Mouse (Mus musculus): ENCODE data around the gene Nup210l. TPM values are rescaled to one million over a fixed set of nuclear protein-coding genes. Genes with fewer than 3 reads are reported as not detected.

Gene Nup210l
- polyA plus RNA-seq, 1 experiment from 2014 or later, result 0.67 TPM

DNA sequence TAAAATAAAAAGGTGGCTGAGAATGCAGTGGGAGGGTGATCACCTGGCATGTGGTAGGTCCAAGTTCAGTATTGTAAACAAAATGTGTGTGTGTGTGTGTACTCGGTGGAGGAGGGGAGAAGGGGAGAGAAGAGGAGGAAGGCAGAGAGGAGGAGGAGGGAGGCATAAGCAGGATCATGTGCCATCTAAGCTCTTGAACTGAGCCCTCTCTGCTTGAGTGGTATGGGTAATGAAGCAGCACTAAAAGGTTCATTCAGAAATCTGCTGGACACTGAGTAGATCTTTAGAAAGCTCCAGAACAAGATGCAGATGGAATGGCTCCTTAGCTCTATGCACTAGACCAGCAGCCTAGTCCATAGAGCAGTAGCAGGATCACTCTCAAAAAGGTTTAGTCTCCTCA is 99.0 kb downstream of the Nup210l start:
- Histone ChIP-seq H3K9me3 (ENCODE audit: control insufficient read depth, low read length) (no peaks in the 10 kb centered on the region), H3K27ac (ENCODE audit: low read depth, low read length) (no peak overlapping the region), H3K9ac (ENCODE audit: low read length) (no peak overlapping the region), H3K4me1 (replicated peaks; ENCODE audit: control insufficient read depth, insufficient read depth, low read length) (no peaks in the 10 kb centered on the region), H3K27me3 (ENCODE audit: control insufficient read depth, insufficient read depth, low read length) (no peaks in the 10 kb centered on the region), H3K36me3 (ENCODE audit: control insufficient read depth, insufficient read depth, low read length) (no peaks in the 10 kb centered on the region; the same call in 1 of the 2 replicates), H3K4me3 (ENCODE audit: low read depth, low read length) (no peak overlapping the region), H3K4me2 (ENCODE audit: low read depth, low read length, severe bottlenecking) (no peak overlapping the region)
- WGBS, result 41% methylated on average over 1 of the region's 1 CpGs
- DNase-seq (ENCODE audit: low spot score) (no peak), ATAC-seq (replicated peaks; ENCODE audit: low FRiP score) (0 out of 2 replicates have a peak, but pooled peaks have one; percentile 27)

DNA sequence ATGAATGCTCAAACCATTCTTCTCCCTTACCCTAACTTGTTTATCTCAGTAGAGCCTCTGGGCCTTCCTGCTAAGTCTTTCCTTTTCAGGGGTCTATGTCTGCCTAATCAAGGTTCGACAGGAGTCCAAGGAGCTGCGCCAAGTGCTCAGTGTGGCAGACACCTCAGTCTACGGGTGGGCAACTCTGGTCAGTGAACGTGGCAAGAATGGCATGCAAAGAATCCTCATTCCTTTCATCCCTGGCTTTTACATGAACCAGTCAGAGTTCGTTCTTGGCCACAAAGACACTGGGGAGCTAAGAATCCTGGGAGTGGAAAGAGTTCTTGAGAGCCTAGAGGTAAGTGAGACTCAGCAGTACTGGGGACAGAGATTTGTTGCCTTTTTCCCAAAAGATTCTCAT is 99.7 kb downstream of the Nup210l start:
- H3K4me1 ChIP-seq (replicated peaks; ENCODE audit: control insufficient read depth, insufficient read depth, low read length), result no peaks in the 10 kb centered on the region
- H3K4me2 ChIP-seq (ENCODE audit: low read depth, low read length, severe bottlenecking), result no peak overlapping the region
- peaks cover 2% of the 10 kb centered on the region; the same call in 1 of the 2 replicates for H3K36me3 ChIP-seq (ENCODE audit: control insufficient read depth, insufficient read depth, low read length)
- WGBS, result 73% methylated on average over 5 of the region's 5 CpGs
- H3K9me3 ChIP-seq (ENCODE audit: control insufficient read depth, low read length), result no peaks in the 10 kb centered on the region
- DNase-seq (ENCODE audit: low spot score) (no peak), ATAC-seq (replicated peaks; ENCODE audit: low FRiP score) (no peak)
- H3K9ac ChIP-seq (ENCODE audit: low read length), result no peak overlapping the region
- no peaks in the 10 kb centered on the region for H3K27me3 ChIP-seq (ENCODE audit: control insufficient read depth, insufficient read depth, low read length)
- H3K27ac ChIP-seq (ENCODE audit: low read depth, low read length), result no peak overlapping the region
- H3K4me3 ChIP-seq (ENCODE audit: low read depth, low read length), result no peak overlapping the region

DNA sequence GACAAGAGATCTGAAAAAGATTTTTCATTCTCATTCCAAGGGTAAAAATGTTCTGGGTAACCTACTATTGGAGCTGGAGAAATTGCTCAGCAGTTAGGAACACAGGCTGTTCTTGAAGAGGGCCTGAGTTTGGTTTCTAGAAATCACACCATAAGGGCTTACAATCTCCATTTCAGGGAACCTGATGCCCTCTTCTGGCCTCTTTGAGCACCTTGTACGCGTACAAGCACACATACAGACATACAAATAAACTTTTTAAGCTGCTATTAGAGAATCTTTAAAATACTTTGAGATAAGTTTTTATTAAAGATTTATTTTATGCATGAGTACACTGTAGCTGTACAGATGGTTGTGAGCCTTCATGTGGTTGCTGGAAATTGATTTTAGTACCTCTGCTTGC is 100.7 kb downstream of the Nup210l start:
- H3K27me3 ChIP-seq (ENCODE audit: control insufficient read depth, insufficient read depth, low read length), result no peaks in the 10 kb centered on the region
- H3K27ac ChIP-seq (ENCODE audit: low read depth, low read length), result no peak overlapping the region
- WGBS, result 93% methylated on average over 2 of the region's 2 CpGs
- H3K36me3 ChIP-seq (ENCODE audit: control insufficient read depth, insufficient read depth, low read length), result peaks cover 6% of the 10 kb centered on the region; the same call in 1 of the 2 replicates
- H3K4me1 ChIP-seq (replicated peaks; ENCODE audit: control insufficient read depth, insufficient read depth, low read length), result no peaks in the 10 kb centered on the region
- H3K4me2 ChIP-seq (ENCODE audit: low read depth, low read length, severe bottlenecking), result no peak overlapping the region
- ATAC-seq (replicated peaks; ENCODE audit: low FRiP score) (no peak), DNase-seq (ENCODE audit: low spot score) (no peak)
- no peak overlapping the region for H3K9ac ChIP-seq (ENCODE audit: low read length)
- no peaks in the 10 kb centered on the region for H3K9me3 ChIP-seq (ENCODE audit: control insufficient read depth, low read length)
- no peak overlapping the region for H3K4me3 ChIP-seq (ENCODE audit: low read depth, low read length)

DNA sequence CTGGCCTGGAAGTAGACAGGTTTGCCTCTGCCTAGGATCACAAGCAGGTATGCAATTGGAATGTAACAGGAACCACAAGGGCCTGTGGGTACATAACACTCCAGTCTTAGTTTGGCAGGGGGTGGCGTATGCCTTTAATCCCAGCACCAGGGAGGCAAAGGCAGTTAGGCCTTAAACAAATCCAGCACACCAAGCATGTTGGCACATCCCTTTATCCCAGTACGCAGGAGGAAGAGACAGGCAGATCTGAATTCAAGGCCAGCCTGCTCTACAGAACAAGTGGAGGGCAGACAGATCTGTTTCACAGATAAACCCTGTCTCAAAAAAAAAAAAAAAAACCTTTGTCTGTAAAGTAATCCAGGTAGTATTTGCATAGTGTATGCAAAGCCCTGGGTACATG is 104.7 kb downstream of the Nup210l start:
- H3K9ac ChIP-seq (ENCODE audit: low read length), result no peak overlapping the region
- H3K27me3 ChIP-seq (ENCODE audit: control insufficient read depth, insufficient read depth, low read length), result no peaks in the 10 kb centered on the region
- H3K4me3 ChIP-seq (ENCODE audit: low read depth, low read length), result no peak overlapping the region
- DNase-seq (ENCODE audit: low spot score) (no peak), ATAC-seq (replicated peaks; ENCODE audit: low FRiP score) (no peak)
- WGBS, result 95% methylated on average over 2 of the region's 2 CpGs
- H3K9me3 ChIP-seq (ENCODE audit: control insufficient read depth, low read length), result no peaks in the 10 kb centered on the region
- peaks cover 6% of the 10 kb centered on the region; the same call in 1 of the 2 replicates for H3K36me3 ChIP-seq (ENCODE audit: control insufficient read depth, insufficient read depth, low read length)
- no peak overlapping the region for H3K4me2 ChIP-seq (ENCODE audit: low read depth, low read length, severe bottlenecking)
- H3K27ac ChIP-seq (ENCODE audit: low read depth, low read length), result no peak overlapping the region
- peaks cover 7% of the 10 kb centered on the region; the same call in 1 of the 2 replicates for H3K4me1 ChIP-seq (replicated peaks; ENCODE audit: control insufficient read depth, insufficient read depth, low read length)

DNA sequence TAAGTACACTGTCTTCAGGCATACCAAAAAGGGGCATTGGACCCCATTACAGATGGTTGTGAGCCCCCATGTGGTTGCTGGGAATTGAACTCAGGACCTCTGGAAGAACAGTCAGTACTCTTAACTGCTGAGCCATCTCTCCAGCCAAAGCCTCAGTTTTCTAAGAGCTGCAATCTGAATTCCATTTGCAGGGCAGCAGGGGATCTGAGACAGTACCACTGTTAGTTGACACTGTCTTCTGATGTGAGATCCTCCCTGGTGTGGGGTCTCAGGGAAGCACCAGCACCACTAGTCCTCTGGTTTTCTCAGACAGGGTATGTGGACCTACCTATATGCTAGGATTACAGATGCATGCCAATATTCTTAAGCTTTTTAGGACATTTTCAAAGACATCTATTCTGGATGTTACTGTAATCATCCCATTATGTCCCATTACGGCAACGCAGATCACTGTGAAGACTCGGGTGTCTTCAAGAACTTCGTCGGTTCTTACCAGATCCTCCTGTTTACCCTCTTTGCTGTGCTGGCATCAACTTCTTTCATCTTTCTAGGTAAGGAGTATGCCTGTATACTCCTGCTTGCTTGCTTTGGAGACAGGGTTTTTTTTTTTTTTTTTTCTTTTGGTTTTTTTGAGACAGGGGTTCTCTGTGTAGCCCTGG is 106.1 kb downstream of the Nup210l start:
- H3K9me3 ChIP-seq (ENCODE audit: control insufficient read depth, low read length), result no peaks in the 10 kb centered on the region
- H3K4me2 ChIP-seq (ENCODE audit: low read depth, low read length, severe bottlenecking), result no peak overlapping the region
- no peaks in the 10 kb centered on the region for H3K27me3 ChIP-seq (ENCODE audit: control insufficient read depth, insufficient read depth, low read length)
- H3K4me1 ChIP-seq (replicated peaks; ENCODE audit: control insufficient read depth, insufficient read depth, low read length), result peaks cover 7% of the 10 kb centered on the region; the same call in 1 of the 2 replicates
- H3K27ac ChIP-seq (ENCODE audit: low read depth, low read length), result no peak overlapping the region
- 97% methylated on average over 5 of the region's 5 CpGs for WGBS
- peaks cover 6% of the 10 kb centered on the region; the same call in 1 of the 2 replicates for H3K36me3 ChIP-seq (ENCODE audit: control insufficient read depth, insufficient read depth, low read length)
- ATAC-seq (replicated peaks; ENCODE audit: low FRiP score) (no peak), DNase-seq (ENCODE audit: low spot score) (no peak)
- no peak overlapping the region for H3K4me3 ChIP-seq (ENCODE audit: low read depth, low read length)
- H3K9ac ChIP-seq (ENCODE audit: low read length), result no peak overlapping the region

DNA sequence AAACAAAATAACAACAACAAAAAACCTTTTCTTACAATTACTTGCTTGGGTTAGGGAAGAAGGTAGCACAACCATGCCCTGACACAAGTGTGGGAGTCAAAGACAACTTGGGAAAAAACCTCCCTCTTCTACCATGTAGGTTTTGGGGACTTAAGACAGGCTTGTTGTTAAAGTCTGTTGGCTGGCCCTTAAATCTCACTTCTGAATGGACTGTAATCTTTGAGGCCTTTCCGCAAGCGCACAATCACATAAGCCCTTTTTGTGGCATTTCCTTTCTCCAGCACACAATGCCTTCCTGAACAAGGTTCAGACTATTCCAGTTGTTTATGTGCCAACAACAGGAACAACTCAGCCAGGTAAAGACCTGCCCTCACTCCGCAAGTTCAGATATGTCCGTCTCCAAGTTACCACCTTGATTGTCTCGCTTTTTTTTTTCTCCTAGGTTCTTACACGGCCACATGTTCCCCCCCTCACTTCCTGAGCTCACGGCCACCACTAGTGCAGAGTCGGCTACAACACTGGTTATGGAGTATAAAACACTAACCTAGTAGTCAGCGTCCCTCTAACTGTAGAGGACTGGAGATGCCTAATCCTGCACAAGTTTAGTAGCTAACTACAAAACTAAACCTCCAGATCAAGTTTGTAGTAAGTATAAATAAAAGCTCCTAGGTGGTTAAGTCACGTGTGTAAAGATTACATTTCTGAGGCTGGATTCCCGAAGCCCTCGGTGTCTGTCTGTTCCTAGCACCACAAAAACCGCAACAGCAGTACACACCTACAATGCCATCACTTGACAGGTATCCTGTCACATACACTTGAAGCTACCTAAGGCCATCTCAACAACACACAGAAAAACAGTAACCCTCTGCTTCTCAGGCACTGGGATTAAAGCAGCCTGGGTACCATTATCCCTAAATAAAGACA is 107.8 kb downstream of the Nup210l start:
- Histone ChIP-seq H3K9me3 (ENCODE audit: control insufficient read depth, low read length) (no peaks in the 10 kb centered on the region), H3K4me1 (replicated peaks; ENCODE audit: control insufficient read depth, insufficient read depth, low read length) (peaks cover 7% of the 10 kb centered on the region; the same call in 1 of the 2 replicates), H3K27ac (ENCODE audit: low read depth, low read length) (no peak overlapping the region), H3K9ac (ENCODE audit: low read length) (no peak overlapping the region), H3K4me3 (ENCODE audit: low read depth, low read length) (peak overlapping the region; percentile 57), H3K27me3 (ENCODE audit: control insufficient read depth, insufficient read depth, low read length) (no peaks in the 10 kb centered on the region), H3K36me3 (ENCODE audit: control insufficient read depth, insufficient read depth, low read length) (peaks cover 6% of the 10 kb centered on the region; the same call in 1 of the 2 replicates), H3K4me2 (ENCODE audit: low read depth, low read length, severe bottlenecking) (peak overlapping the region; percentile 89)
- 86% methylated on average over 13 of the region's 13 CpGs for WGBS
- DNase-seq (ENCODE audit: low spot score) (no peak), ATAC-seq (replicated peaks; ENCODE audit: low FRiP score) (no peak)

DNA sequence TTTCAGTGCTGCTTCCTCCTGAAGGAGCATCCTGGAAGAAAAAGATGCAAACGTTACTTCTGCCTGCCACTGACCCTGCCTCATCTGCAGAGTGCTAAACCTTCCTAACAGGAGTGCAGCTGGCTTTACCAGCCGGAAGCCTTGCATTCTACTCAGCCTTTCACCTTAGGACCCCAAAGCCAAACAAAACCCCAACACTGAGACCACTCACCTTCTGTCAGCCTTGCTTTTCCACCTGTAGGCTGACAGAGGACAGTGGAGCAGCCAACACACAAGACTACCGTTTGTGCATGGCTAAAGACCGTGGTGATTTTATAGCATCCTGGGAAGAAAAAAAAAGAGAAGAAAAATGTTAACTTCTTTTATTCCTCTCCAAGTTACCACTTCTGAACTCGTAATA is 108.8 kb downstream of the Nup210l start:
- H3K27ac ChIP-seq (ENCODE audit: low read depth, low read length), result no peak overlapping the region

DNA sequence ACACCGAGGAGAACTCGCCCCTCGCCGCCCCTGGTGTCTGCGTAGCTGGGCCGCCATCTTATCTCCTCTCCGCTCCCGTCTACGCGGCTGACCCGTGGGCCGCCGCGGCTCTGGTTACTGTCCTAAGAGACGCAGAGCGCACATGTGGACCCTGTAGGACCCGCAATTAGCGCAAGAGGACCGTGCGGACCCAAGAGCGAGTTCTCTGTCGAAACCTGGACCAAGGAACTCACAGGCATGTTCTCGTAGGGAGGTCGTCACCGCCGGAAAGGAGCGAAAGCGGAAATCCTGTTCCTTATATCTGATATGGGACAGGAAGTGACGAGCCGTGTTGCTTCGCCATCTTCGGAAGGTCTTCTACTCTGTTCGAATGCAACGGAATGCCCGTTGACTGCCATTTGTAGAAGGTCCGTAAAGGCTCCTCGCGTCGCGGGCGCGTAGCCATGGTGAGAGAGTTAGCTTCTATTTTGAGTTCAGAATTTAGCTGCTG is 109.5 kb downstream of the Nup210l start, which contains the start of the genes Rps27 and Rab13:
Rps27 (minus strand) TSS at position 275 of the 490 bp plus-strand sequence.
Rab13 (plus strand) TSS at position 319 of the 490 bp plus-strand sequence.
- Histone ChIP-seq H3K4me2 (ENCODE audit: low read depth, low read length, severe bottlenecking) (peak within 1 kb of the TSS; percentile 89), H3K36me3 (ENCODE audit: control insufficient read depth, insufficient read depth, low read length) (peaks cover 6% of the 10 kb centered on the region; the same call in 1 of the 2 replicates), H3K4me1 (replicated peaks; ENCODE audit: control insufficient read depth, insufficient read depth, low read length) (peaks cover 7% of the 10 kb centered on the region; the same call in 1 of the 2 replicates), H3K27ac (ENCODE audit: low read depth, low read length) (peak within 1 kb of the TSS; percentile 62; the same call in 1 of the 2 replicates), H3K9me3 (ENCODE audit: control insufficient read depth, low read length) (no peaks in the 10 kb centered on the region), H3K4me3 (ENCODE audit: low read depth, low read length) (peak within 1 kb of the TSS; percentile 57), H3K9ac (ENCODE audit: low read length) (peak within 1 kb of the TSS; percentile 68), H3K27me3 (ENCODE audit: control insufficient read depth, insufficient read depth, low read length) (no peaks in the 10 kb centered on the region)
- under 1% methylated on average over 42 of the region's 42 CpGs for WGBS
- DNase-seq (ENCODE audit: low spot score) (peak; percentile 90), ATAC-seq (replicated peaks; ENCODE audit: low FRiP score) (peak; percentile 93)

More for the DNA sequence above, 108.8 kb downstream of the Nup210l start:
- 16% methylated on average over 5 of the region's 5 CpGs for WGBS
- ATAC-seq (replicated peaks; ENCODE audit: low FRiP score), result no peak
- peak overlapping the region; percentile 89 for H3K4me2 ChIP-seq (ENCODE audit: low read depth, low read length, severe bottlenecking)
- H3K9ac ChIP-seq (ENCODE audit: low read length), result peak overlapping the region; percentile 68
- no peaks in the 10 kb centered on the region for H3K27me3 ChIP-seq (ENCODE audit: control insufficient read depth, insufficient read depth, low read length)
- peaks cover 7% of the 10 kb centered on the region; the same call in 1 of the 2 replicates for H3K4me1 ChIP-seq (replicated peaks; ENCODE audit: control insufficient read depth, insufficient read depth, low read length)
- peak overlapping the region; percentile 57 for H3K4me3 ChIP-seq (ENCODE audit: low read depth, low read length)
- DNase-seq (ENCODE audit: low spot score), result no peak
- no peaks in the 10 kb centered on the region for H3K9me3 ChIP-seq (ENCODE audit: control insufficient read depth, low read length)
- H3K36me3 ChIP-seq (ENCODE audit: control insufficient read depth, insufficient read depth, low read length), result peaks cover 6% of the 10 kb centered on the region; the same call in 1 of the 2 replicates
